Mouse (Mus musculus): ENCODE results near the gene Cartpt. TPM values are rescaled to one million over a fixed set of nuclear protein-coding genes. Genes with fewer than 3 reads are reported as not detected.

Cartpt gene
- polyA plus RNA-seq, 1 experiment from 2014 or later, result not detected

Other genes starting within 250 kb of the Cartpt start
- 7.1 to 11.1 TPM (median 9.5 TPM) in 3 replicates for gene Mccc2, start 114.5 kb upstream of the Cartpt start, polyA plus RNA-seq (2018)
- 9.3 to 14.3 TPM (median 13.0 TPM) in 3 replicates for gene Bdp1, start 203.0 kb upstream of the Cartpt start, polyA plus RNA-seq (2018)
- 2.5 to 4.7 TPM (median 4.1 TPM) in 3 replicates for gene Serf1, start 206.9 kb upstream of the Cartpt start, polyA plus RNA-seq (2018)
- 17.2 to 68.0 TPM (median 31.3 TPM) in 3 replicates for gene Smn1, start 223.8 kb upstream of the Cartpt start, polyA plus RNA-seq (2018)